Mouse (Mus musculus) spleen, adult 2 months (tissue): ENCODE measurements around the gene Car11. TPM values are rescaled to one million over a fixed set of nuclear protein-coding genes. Genes with fewer than 3 reads are reported as not detected.
A peak's percentile ranks its signal among the peaks of the same experiment; 100 is the strongest.
"Not testable (repeated sequence)": the region's sequence is repeated elsewhere in the genome, so short reads cannot be mapped to it uniquely, and the experiment has no call there.

Experiments used
- DNase-seq, 2 experiments: peaks; one replicate each; pipeline versions ENCODE4 v3.0.0 to v3.0.0-alpha.2; 2012 to 2021; ENCODE audit warnings: low spot score in 2 of 2, low read depth in 1 of 2
- H3K27ac ChIP-seq: fragments of 200-500 bp; 2 replicates; pipeline ENCODE4 v1.5.1; 2012; ENCODE audit warnings: low read length, inconsistent platforms; ENCODE audit not compliant: insufficient read depth
- H3K27me3 ChIP-seq: fragments of 200-500 bp; 2 replicates; pipeline ENCODE4 v1.6.1; 2012; ENCODE audit warnings: mild to moderate bottlenecking, moderate library complexity, low read length, inconsistent platforms; ENCODE audit not compliant: control insufficient read depth, insufficient read depth
- H3K36me3 ChIP-seq: fragments of 200-500 bp; 2 replicates; pipeline ENCODE4 v1.6.1; 2012; ENCODE audit warnings: mild to moderate bottlenecking, low read length, inconsistent platforms; ENCODE audit not compliant: control insufficient read depth, insufficient read depth
- H3K4me1 ChIP-seq: fragments of 200-500 bp; 2 replicates; pipeline ENCODE4 v1.6.1; 2011; ENCODE audit warnings: inconsistent platforms; ENCODE audit not compliant: control insufficient read depth, insufficient read depth, insufficient read length
- H3K4me3 ChIP-seq: fragments of 200-500 bp; 2 replicates; pipeline ENCODE4 v1.5.1; 2011; ENCODE audit warnings: mild to moderate bottlenecking, inconsistent platforms; ENCODE audit not compliant: insufficient read depth, insufficient read length; ENCODE audit errors: extremely low read depth
- CTCF ChIP-seq: fragments of 200-500 bp; IDR thresholded peaks from 2 replicates; pipeline ENCODE4 v1.5.1; 2011; ENCODE audit warnings: mild to moderate bottlenecking, inconsistent platforms; ENCODE audit not compliant: insufficient read depth, insufficient read length, insufficient replicate concordance; ENCODE audit errors: extremely low read depth
- POLR2A ChIP-seq: fragments of 200-500 bp; IDR thresholded peaks from 2 replicates; pipeline ENCODE4 v1.6.1; 2011; ENCODE audit warnings: low read depth, low read length, inconsistent platforms
- WGBS: fragments of 180-500 bp; shearing (Covaris S2); methylation state at CpG from one replicate; pipeline ENCODE4 v1.1.7; 2018; 5-methylcytosine and 5-hydroxymethylcytosine counted together
- polyA plus RNA-seq: library from polyadenylated mRNA; depleted of rRNA; stranded (reverse); fragments of >200 nt; gene quantifications from 2 replicates; pipeline ENCODE4 v1.2.3, GENCODE M21; 2012; rRNA removed

Gene Car11
- 2.4 and 4.6 TPM in 2 replicates for polyA plus RNA-seq

DNA sequence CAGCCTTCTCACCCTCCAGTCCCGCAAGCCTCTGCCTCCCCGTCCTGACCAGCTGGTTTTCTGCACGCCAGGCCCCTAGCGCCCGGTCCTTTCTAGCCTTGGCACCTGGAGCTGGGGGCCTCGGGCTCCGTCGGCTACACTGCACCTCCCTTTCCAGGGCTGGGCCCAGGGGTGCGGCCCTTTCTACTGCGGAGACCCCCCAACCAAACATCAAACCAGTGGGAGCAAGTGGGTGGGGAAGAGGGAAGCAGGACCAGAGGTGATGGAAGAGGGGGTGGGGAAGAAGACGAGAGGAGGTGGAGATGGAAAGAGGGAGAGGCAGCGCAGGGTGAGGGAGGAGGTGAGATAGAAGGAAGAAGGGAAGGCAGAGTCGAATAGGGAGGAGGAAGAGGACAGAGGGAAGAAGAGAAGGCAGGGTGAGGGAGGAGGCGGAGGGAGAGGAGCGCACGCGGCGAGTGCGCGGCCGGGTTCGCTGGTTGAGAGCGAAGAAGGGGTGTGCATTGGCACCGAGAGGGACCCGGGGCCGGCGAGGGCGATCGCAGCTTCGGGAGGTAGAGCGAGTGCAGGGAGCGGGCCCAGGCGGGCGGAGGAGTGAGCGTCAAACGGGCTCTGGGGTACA, at the start of gene Car11:
Gene Car11, plus strand, starts transcription at position 321 of the 619 bp plus-strand sequence.
- Histone ChIP-seq H3K36me3 (no peaks in the 10 kb centered on the region), H3K4me1 (peaks cover 18% of the 10 kb centered on the region), H3K4me3 (peak within 1 kb of the TSS; percentile 18; the same call in 1 of the 2 replicates), H3K27ac (no peak within 1 kb of the TSS), H3K27me3 (peaks cover 11% of the 10 kb centered on the region)
- WGBS, result 14% methylated on average over 36 of the region's 36 CpGs
- DNase-seq, result no peak
- no peak for TF ChIP-seq POLR2A
- no peak for TF ChIP-seq CTCF

DNA sequence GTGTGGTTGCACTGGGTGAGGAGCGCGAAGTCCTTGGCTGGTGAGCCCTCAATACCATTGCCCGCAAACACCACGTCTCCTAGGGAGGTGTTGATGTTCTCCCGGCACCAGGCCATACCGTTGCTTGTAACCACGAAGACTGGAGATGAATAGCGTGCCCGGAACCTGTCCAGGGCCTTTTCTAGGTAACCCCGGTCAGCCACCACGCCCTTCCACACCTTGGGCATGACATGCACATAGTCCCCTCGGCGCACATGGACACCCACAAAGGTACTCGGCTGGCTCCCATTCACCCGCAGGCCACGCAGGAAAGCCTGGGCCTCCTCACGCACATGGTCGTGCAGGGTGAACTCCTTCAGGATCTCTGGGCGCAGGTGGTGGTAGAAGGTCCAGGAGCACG, 49.2 kb upstream of the Car11 start:
- not testable (repeated sequence) for H3K4me3 ChIP-seq, H3K27ac ChIP-seq, H3K36me3 ChIP-seq, H3K4me1 ChIP-seq, DNase-seq, H3K27me3 ChIP-seq
- 90% methylated on average over 20 of the region's 20 CpGs for whole genome bisulfite sequencing

DNA sequence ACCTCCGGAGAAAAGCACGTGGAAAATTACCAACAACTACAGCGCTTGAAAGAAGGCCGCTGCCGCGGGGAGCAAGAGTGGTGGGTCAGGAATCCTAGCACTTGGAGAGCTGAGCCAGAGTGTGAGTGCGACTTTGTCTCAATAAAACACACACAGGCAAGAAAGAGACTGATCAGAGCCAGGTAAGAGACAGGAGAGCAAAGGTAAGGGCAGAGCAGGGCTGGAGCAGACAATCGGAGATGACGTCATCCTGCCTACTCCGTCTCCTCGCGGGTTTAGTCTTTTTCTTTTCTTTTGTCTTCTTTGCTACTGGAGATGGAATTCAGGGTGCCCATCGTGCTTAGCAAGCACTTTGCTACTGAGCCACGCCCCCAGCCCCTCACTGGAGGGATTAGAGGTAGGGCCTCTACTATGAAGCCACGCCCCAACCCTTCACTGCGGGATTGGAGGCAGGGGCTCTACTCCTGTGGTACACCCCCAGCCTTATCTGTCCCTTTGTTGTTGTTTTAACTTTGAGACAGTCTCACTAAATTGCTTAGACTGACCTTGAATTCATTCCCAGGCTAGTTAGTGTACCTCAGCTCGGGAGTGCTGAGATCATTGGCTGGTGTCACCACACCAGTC, 45.1 kb upstream of the Car11 start:
- WGBS, result 69% methylated on average over 17 of the region's 17 CpGs

DNA sequence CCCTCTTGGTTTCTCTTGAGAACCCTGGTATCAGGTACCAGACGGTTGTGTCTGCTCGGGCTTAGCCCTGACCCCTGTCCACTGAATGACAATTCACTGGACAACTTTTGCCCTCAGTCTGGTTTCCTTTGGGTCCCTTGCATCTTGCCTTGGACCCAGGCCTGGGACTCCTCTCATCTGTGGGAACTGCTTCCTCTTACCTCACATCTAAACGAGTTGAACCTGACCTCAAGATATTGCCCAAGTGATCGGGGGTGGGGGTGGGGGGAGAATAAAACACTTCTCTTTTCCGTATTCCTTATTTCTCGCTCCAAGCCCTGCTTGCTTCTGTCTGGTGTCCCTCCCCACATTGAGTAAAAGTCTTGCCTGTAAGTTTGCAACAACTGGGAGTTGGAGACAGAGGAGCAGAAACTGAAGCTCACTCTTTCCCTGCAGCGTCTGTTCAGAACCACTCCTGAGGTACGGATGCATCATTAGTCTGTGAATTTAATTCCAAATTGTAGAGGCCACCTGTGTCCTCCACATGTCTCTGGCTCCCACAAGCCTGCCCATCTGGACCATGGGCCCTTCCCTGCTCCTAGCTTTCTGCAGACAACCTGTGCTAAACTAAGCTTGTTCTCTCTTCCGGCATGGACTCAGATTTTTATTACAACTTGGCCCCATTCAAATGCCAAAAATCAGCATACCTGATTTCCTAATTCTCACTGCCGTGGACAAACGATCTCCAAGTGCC, 38.7 kb upstream of the Car11 start:
- no peak for DNase-seq
- Histone ChIP-seq H3K27ac (no peak overlapping the region), H3K36me3 (no peaks in the 10 kb centered on the region), H3K4me1 (no peaks in the 10 kb centered on the region), H3K4me3 (no peak overlapping the region), H3K27me3 (no peaks in the 10 kb centered on the region)
- TF ChIP-seq POLR2A, result no peak
- TF ChIP-seq CTCF, result no peak
- 58% methylated on average over 11 of the region's 11 CpGs for WGBS

More for the DNA sequence above, 45.1 kb upstream of the Car11 start:
- no peaks in the 10 kb centered on the region for H3K4me1 ChIP-seq
- no peaks in the 10 kb centered on the region for H3K27me3 ChIP-seq
- TF ChIP-seq CTCF (no peak), POLR2A (no peak)
- H3K27ac ChIP-seq, result no peak overlapping the region
- H3K4me3 ChIP-seq, result no peak overlapping the region; the same call in 1 of the 2 replicates
- no peak for DNase-seq
- no peaks in the 10 kb centered on the region for H3K36me3 ChIP-seq

DNA sequence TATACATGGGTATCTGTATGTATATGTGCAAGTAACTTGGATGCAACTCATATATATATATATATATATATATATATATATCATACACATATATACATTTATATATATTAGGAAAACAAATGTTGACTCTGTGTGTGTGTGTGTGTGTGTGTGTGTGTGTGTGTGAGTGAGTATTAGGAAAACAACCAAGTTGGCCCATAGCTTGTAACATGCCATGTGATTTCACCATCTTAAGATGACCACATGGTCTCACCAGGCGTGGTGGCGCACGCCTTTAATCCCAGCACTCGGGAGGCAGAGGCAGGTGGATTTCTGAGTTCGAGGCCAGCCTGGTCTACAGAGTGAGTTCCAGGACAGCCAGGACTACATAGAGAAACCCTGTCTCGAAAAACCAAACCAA, 37.9 kb upstream of the Car11 start:
- 87% methylated on average over 6 of the region's 6 CpGs for WGBS
- H3K27me3 ChIP-seq, H3K4me3 ChIP-seq, H3K36me3 ChIP-seq, H3K4me1 ChIP-seq, DNase-seq, H3K27ac ChIP-seq: not testable (repeated sequence)

DNA sequence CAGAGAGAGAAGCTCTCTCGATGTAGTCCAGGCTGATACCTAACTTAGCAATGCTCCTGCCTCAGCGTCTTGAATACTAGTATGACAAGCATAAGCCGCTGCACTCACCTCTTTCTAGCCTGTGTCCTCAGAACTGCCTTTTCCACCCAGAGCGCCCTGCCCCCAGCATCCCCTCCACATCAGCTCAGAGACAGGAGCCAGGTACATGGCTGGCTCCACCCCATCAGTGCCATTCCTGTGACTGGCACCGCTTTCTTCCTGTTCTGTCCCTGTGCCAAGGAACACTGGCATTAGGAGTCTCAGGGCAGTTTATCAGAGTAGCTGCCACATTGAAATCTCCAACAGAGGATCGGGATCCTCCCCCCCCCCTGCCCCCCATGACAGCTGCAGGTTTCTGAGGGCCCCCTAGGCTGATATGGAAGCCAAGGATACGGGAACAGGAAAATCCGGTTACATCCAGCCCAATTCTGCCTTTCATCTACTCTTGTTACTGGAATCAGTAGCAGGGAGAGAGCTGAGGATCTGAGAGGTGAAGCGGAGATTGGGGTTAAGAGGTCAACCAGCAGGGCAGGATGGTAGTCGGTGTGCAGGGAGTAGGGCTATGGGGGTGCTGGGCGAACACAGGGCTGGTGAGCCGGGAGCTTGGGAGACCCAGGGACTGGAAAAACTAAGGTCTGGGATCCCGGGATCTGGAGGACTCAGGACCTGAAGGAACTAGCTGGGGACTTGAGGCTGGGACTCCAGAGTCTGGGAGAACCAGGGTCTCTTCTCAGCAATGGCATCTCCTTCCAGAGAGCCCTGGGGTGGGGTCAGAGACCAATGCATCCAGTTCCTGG, 34.1 kb upstream of the Car11 start:
- Histone ChIP-seq H3K4me3 (no peak overlapping the region), H3K27ac (no peak overlapping the region), H3K4me1 (no peaks in the 10 kb centered on the region), H3K27me3 (no peaks in the 10 kb centered on the region), H3K36me3 (no peaks in the 10 kb centered on the region)
- no peak for DNase-seq
- TF ChIP-seq POLR2A (no peak), CTCF (no peak)
- 74% methylated on average over 13 of the region's 13 CpGs for WGBS
